Mouse (Mus musculus) stomach, embryonic 16.5 days (tissue): ENCODE results near the gene Pgrmc1. TPM values are rescaled to one million over a fixed set of nuclear protein-coding genes. Genes with fewer than 3 reads are reported as not detected.
A peak's percentile ranks its signal among the peaks of the same experiment; 100 is the strongest.
"Not testable (repeated sequence)": the region's sequence is repeated elsewhere in the genome, so short reads cannot be mapped to it uniquely, and the experiment has no call there.

ENCODE experiments used
- ATAC-seq: fragments of 200-750 bp; cut with Nextera tagmentation; 2 replicates; pipeline ENCODE4 v1.8.0; 2017; ENCODE audit warnings: moderate number of reproducible peaks, moderate TSS enrichment; ENCODE audit not compliant: insufficient read depth, low FRiP score
- H3K27ac ChIP-seq: fragments of 300-500 bp; sonication (generic); 2 replicates; pipeline ENCODE4 v1.5.1; 2014; ENCODE audit warnings: low read length
- H3K27me3 ChIP-seq: fragments of 300-500 bp; sonication (generic); 2 replicates; pipeline ENCODE4 v1.6.1; 2014; ENCODE audit warnings: low read length, control low read depth, mixed read lengths; ENCODE audit not compliant: control insufficient read depth, insufficient read depth
- H3K36me3 ChIP-seq: fragments of 300-500 bp; sonication (generic); 2 replicates; pipeline ENCODE4 v1.6.1; 2014; ENCODE audit warnings: low read length; ENCODE audit not compliant: control insufficient read depth, insufficient read depth
- H3K4me1 ChIP-seq: fragments of 300-500 bp; sonication (generic); 2 replicates; pipeline ENCODE4 v1.6.1; 2014; ENCODE audit warnings: low read length, control low read depth, mixed read lengths; ENCODE audit not compliant: control insufficient read depth, insufficient read depth
- H3K4me2 ChIP-seq: fragments of 300-500 bp; sonication (generic); 2 replicates; pipeline ENCODE4 v1.6.1; 2014; ENCODE audit warnings: low read depth, low read length, mixed read lengths
- H3K4me3 ChIP-seq: fragments of 300-500 bp; sonication (generic); replicated peaks from 2 replicates; pipeline ENCODE4 v1.5.1; 2014; ENCODE audit warnings: mild to moderate bottlenecking, low read length
- H3K9ac ChIP-seq: fragments of 300-500 bp; sonication (generic); 2 replicates; pipeline ENCODE4 v1.6.1; 2014; ENCODE audit warnings: low read length
- H3K9me3 ChIP-seq: fragments of 300-500 bp; sonication (generic); replicated peaks from 2 replicates; pipeline ENCODE4 v1.6.1; 2016; ENCODE audit warnings: low read length, control low read depth; ENCODE audit not compliant: control insufficient read depth
- WGBS: fragments of 180-500 bp; shearing (Covaris S2); extraction: QIAGEN DNeasy Blood & Tissue Kit; methylation state at CpG from one replicate; pipeline ENCODE4 v1.1.7; 2014; 5-methylcytosine and 5-hydroxymethylcytosine counted together
- polyA plus RNA-seq: library from polyadenylated mRNA; unstranded; fragments of >200 nt; fragmentation: Nextera tagmentation; extraction: Ambion mirVana; gene quantifications from 2 replicates; pipeline ENCODE4 v1.2.1, GENCODE M21; 2015

Gene Pgrmc1
- polyA plus RNA-seq, 1 experiment from 2014 or later, result 224 TPM

GRCm38 (mm10) chrX:36562079-36562478 is 35.9 kb upstream of the Pgrmc1 start:
- ATAC-seq, result no peak

GRCm38 (mm10) chrX:36586629-36587303 is 11.2 kb upstream of the Pgrmc1 start:
- Histone ChIP-seq H3K4me1 (no peaks in the 10 kb centered on the region), H3K36me3 (no peaks in the 10 kb centered on the region), H3K4me2 (no peak overlapping the region), H3K9ac (no peak overlapping the region), H3K27me3 (no peaks in the 10 kb centered on the region; the same call in 1 of the 2 replicates), H3K9me3 (no peaks in the 10 kb centered on the region), H3K4me3 (no peak overlapping the region), H3K27ac (no peak overlapping the region)
- WGBS, result 71% methylated on average over 1 of the region's 1 CpGs
- ATAC-seq, result no peak

More at GRCm38 (mm10) chrX:36562079-36562478, 35.9 kb upstream of the Pgrmc1 start:
- no peaks in the 10 kb centered on the region for H3K4me1 ChIP-seq
- H3K36me3 ChIP-seq, result no peaks in the 10 kb centered on the region
- WGBS, result 25% methylated on average over 3 of the region's 3 CpGs
- H3K4me2 ChIP-seq, result no peak overlapping the region; the same call in 1 of the 2 replicates
- H3K27ac ChIP-seq, result no peak overlapping the region
- no peaks in the 10 kb centered on the region for H3K9me3 ChIP-seq
- H3K27me3 ChIP-seq, result no peaks in the 10 kb centered on the region
- peak overlapping the region; percentile 17; the same call in 1 of the 2 replicates for H3K4me3 ChIP-seq
- no peak overlapping the region for H3K9ac ChIP-seq

GRCm38 (mm10) chrX:36587304-36588209 is 10.4 kb upstream of the Pgrmc1 start:
- Histone ChIP-seq H3K9ac (no peak overlapping the region), H3K4me1 (no peaks in the 10 kb centered on the region), H3K4me3 (no peak overlapping the region), H3K36me3 (no peaks in the 10 kb centered on the region), H3K9me3 (no peaks in the 10 kb centered on the region), H3K4me2 (no peak overlapping the region), H3K27me3 (no peaks in the 10 kb centered on the region; the same call in 1 of the 2 replicates), H3K27ac (no peak overlapping the region)
- 66% methylated on average over 8 of the region's 8 CpGs for WGBS
- ATAC-seq, result no peak

GRCm38 (mm10) chrX:36590266-36590665 is 7.7 kb upstream of the Pgrmc1 start:
- Histone ChIP-seq H3K4me2 (no peak overlapping the region), H3K36me3 (no peaks in the 10 kb centered on the region), H3K9ac (no peak overlapping the region), H3K4me3 (no peak overlapping the region), H3K9me3 (no peaks in the 10 kb centered on the region), H3K4me1 (no peaks in the 10 kb centered on the region), H3K27me3 (no peaks in the 10 kb centered on the region; the same call in 1 of the 2 replicates), H3K27ac (no peak overlapping the region)
- no peak for ATAC-seq
- 81% methylated on average over 7 of the region's 7 CpGs for WGBS

DNA sequence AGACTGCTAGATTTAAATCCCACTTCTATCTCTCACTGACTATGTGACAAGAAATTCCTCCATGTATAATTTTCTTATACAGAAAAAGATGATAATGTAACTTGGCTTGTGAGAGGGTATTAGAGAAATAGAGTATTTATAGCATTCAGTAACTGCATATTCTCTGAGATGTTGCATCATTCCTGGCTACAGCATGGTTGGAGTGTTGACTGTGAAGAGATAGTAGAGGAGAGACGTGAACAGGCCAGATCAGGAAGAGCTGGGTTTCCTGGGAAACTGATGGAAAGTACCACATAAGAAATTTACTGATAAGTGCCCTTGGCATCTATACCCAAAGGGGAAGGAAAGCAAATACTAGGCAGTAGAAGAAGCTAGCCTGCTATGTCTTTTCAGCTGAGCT is 6.9 kb upstream of the Pgrmc1 start:
- Histone ChIP-seq H3K4me2 (no peak overlapping the region), H3K4me3 (no peak overlapping the region), H3K4me1 (no peaks in the 10 kb centered on the region), H3K9ac (no peak overlapping the region), H3K27ac (no peak overlapping the region), H3K27me3 (no peaks in the 10 kb centered on the region; the same call in 1 of the 2 replicates), H3K9me3 (no peaks in the 10 kb centered on the region), H3K36me3 (no peaks in the 10 kb centered on the region)
- no peak for ATAC-seq
- 53% methylated on average over 1 of the region's 1 CpGs for WGBS

DNA sequence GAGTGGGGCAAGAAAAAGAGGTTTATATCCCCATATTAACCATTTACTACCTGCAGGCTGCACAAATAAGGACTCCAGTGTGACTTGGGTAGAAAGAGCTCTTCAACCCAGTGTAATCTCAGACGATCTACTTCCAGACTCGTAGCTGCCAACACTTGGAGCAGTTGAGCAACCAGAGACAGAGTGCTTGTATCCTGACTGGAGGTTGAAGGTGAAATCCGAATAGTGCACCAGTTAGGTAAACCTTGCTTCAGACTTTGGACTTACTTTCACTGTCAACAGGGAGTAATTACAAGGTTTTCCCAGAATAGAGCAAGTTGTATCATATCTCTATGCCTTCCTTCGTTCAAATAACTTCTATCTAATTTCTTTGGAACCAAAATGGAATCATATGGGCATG is 6.5 kb upstream of the Pgrmc1 start:
- Histone ChIP-seq H3K4me2 (no peak overlapping the region), H3K27me3 (no peaks in the 10 kb centered on the region; the same call in 1 of the 2 replicates), H3K4me1 (no peaks in the 10 kb centered on the region), H3K36me3 (no peaks in the 10 kb centered on the region), H3K9ac (no peak overlapping the region), H3K9me3 (no peaks in the 10 kb centered on the region), H3K27ac (no peak overlapping the region), H3K4me3 (no peak overlapping the region)
- 69% methylated on average over 4 of the region's 4 CpGs for WGBS
- ATAC-seq, result no peak

GRCm38 (mm10) chrX:36595247-36595646 is 2.8 kb upstream of the Pgrmc1 start:
- H3K4me2 ChIP-seq, result no peak overlapping the region
- no peaks in the 10 kb centered on the region for H3K9me3 ChIP-seq
- WGBS, result 77% methylated on average over 3 of the region's 3 CpGs

DNA sequence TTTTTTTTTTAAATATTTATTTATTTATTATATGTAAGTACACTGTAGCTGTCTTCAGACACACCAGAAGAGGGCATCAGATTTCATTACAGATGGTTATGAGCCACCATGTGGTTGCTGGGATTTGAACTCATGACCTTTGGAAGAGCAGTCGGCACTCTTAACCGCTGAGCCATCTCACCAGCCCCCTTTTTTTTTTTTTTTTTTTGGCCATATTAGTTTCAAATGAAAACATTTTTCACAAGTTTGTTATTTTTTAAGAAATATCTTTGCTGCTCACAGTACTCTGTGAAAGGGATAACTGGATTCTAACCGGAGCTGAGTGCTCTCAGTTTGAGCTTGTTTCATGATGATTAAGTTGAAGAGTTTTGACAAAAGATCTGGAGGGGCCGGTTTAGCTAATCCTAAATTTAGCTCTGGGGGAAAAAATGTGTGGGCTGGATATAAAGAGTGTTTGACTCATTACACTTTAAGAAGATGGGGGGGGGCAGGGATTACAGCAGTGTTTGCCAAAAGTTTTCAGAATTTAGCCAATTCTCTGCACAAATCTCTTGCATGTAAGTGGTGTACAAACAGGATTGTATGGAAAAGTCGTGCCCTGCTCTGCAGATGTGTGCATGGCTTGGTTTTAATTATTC is 1.4 kb upstream of the Pgrmc1 start:
- H3K4me3 ChIP-seq, H3K9me3 ChIP-seq, H3K9ac ChIP-seq, H3K4me1 ChIP-seq, H3K27ac ChIP-seq, H3K27me3 ChIP-seq, ATAC-seq, H3K36me3 ChIP-seq, H3K4me2 ChIP-seq: not testable (repeated sequence)
- WGBS, result 50% methylated on average over 3 of the region's 5 CpGs

More at GRCm38 (mm10) chrX:36595247-36595646, 2.8 kb upstream of the Pgrmc1 start:
- H3K9ac ChIP-seq, result no peak overlapping the region
- no peak overlapping the region for H3K27ac ChIP-seq
- no peaks in the 10 kb centered on the region for H3K27me3 ChIP-seq
- peaks cover 4% of the 10 kb centered on the region for H3K4me1 ChIP-seq
- no peak for ATAC-seq
- H3K4me3 ChIP-seq, result no peak overlapping the region
- H3K36me3 ChIP-seq, result no peaks in the 10 kb centered on the region
